Mouse (Mus musculus) megakaryocyte, embryonic 14.5 days (primary cell): ENCODE measurements at regions not wholly inside any gene's neighbourhood (a gene's known extent, or its start where the extent isn't known, plus 50 kb on each side); places are given as distances from the start of the nearest gene placed in this dataset.

Experiments used
- FLI1 ChIP-seq: IDR thresholded peaks from 2 replicates; pipeline ENCODE4 v1.6.1; 2012; ENCODE audit warnings: low read length, inconsistent platforms, mixed read lengths
- GATA1 ChIP-seq: IDR thresholded peaks from 3 replicates; pipeline ENCODE4 v1.6.1; 2012; ENCODE audit warnings: mixed read lengths, low read length, inconsistent platforms, borderline replicate concordance

- TF ChIP-seq GATA1, result no peak
- TF ChIP-seq FLI1, result no peak
Observed at GRCm38 (mm10) chr9:67630173-67630572, 70.7 kb upstream of the Tln2 start.
